In genomic region chr11:93500442-93500841, GRCm38 (mm10) we compare ENCODE assay signal across 10 mouse cellular contexts.
DNase-seq lines count a peak whose midpoint lies in the region; ATAC-seq and TF ChIP-seq lines count a peak whose summit lies in the region.
"Had no signal": no experiment of that assay in that cellular context is flagged by ENCODE, and none has a peak within 500 bp of the region (broad histone marks: within the 10 kb centered on the region; RNA-seq: fewer than 3 reads in every experiment).

No protein-coding gene starts in this region.

- no peak overlapping the region for H3K9ac ChIP-seq in kidney, postnatal 0 days (ENCODE audit: low read depth, low read length)
- H3K9ac ChIP-seq: embryonic facial prominence, embryonic 13.5 days had no signal

- H3K27ac ChIP-seq in kidney, postnatal 0 days: no peak overlapping the region
- no peak overlapping the region for H3K27ac ChIP-seq in limb, embryonic 10.5 days
- H3K27ac ChIP-seq: embryonic facial prominence, embryonic 13.5 days had no signal

- no peaks in the 10 kb centered on the region for H3K9me3 ChIP-seq in kidney, postnatal 0 days (replicated peaks; ENCODE audit: low read length)
- no peaks in the 10 kb centered on the region for H3K9me3 ChIP-seq in limb, embryonic 10.5 days (replicated peaks)
- H3K9me3 ChIP-seq: embryonic facial prominence, embryonic 13.5 days had no signal

- H3K4me1 ChIP-seq in kidney, postnatal 0 days (replicated peaks; ENCODE audit: insufficient read depth, low read length): peaks cover 6% of the 10 kb centered on the region
- peaks cover 26% of the 10 kb centered on the region for H3K4me1 ChIP-seq in limb, embryonic 10.5 days
- H3K4me1 ChIP-seq: embryonic facial prominence, embryonic 13.5 days had no signal

- no peaks in the 10 kb centered on the region for H3K36me3 ChIP-seq in kidney, postnatal 0 days (ENCODE audit: insufficient read depth, low read length)
- H3K36me3 ChIP-seq in limb, embryonic 10.5 days: no peaks in the 10 kb centered on the region
- H3K36me3 ChIP-seq: embryonic facial prominence, embryonic 13.5 days had no signal

- H3K4me2 ChIP-seq in kidney, postnatal 0 days (ENCODE audit: low read length): no peak overlapping the region
- H3K4me2 ChIP-seq: embryonic facial prominence, embryonic 13.5 days had no signal

- H3K27me3 ChIP-seq in kidney, postnatal 0 days (ENCODE audit: insufficient read depth, low read length): no peaks in the 10 kb centered on the region
- H3K27me3 ChIP-seq in limb, embryonic 10.5 days (ENCODE audit: low read depth, poor library complexity, severe bottlenecking): no peaks in the 10 kb centered on the region
- H3K27me3 ChIP-seq: embryonic facial prominence, embryonic 13.5 days had no signal

- ATAC-seq in kidney, postnatal 0 days (replicated peaks; ENCODE audit: low FRiP score, low read depth): peak; percentile 68
- ATAC-seq: forebrain, embryonic 16.5 days had no signal

- WGBS in kidney, postnatal 0 days: 5% methylated on average over 4 of the region's 4 CpGs
- 13% methylated on average over 4 of the region's 4 CpGs for WGBS in limb, embryonic 10.5 days

- DNase-seq in adrenal gland, adult (ENCODE audit: inconsistent age in 2 of 2, low spot score in 1 of 2): peak; percentile 22 to 55
- DNase-seq in adrenal gland, adult 8-10 months: no peak
- peak; percentile 59 for DNase-seq in kidney, postnatal 0 days (ENCODE audit: low spot score)
- DNase-seq in kidney, postnatal 10 days: no peak
- peak; percentile 31 for DNase-seq in limb, embryonic 10.5 days (ENCODE audit: low spot score)
- DNase-seq in retina, embryonic 14.5 days (ENCODE audit: low spot score): peak; percentile 45
- DNase-seq in gastrocnemius, adult 8-10 months (ENCODE audit: low spot score in 2 of 2): no peak
- no peak for DNase-seq in left cerebral cortex, adult 18-20 months (ENCODE audit: low spot score in 2 of 2)

- H3K4me3 ChIP-seq in kidney, postnatal 0 days (replicated peaks; ENCODE audit: low read depth, low read length): no peak overlapping the region
- no peak overlapping the region for H3K4me3 ChIP-seq in limb, embryonic 10.5 days
- H3K4me3 ChIP-seq: embryonic facial prominence, embryonic 13.5 days had no signal

- no peak for TF ChIP-seq CTCF in kidney, postnatal 0 days (IDR thresholded peaks at IDR 0.05; ENCODE audit: low read depth)

Comparison
In these comparisons a context has a peak if more than half of its experiments do, and no peak if none do; other contexts are left out.
1. DNase-seq: peak in adrenal gland, adult (2 of 2), kidney, postnatal 0 days (single experiment), limb, embryonic 10.5 days (single experiment) and retina, embryonic 14.5 days (single experiment); none in adrenal gland, adult 8-10 months (single experiment), kidney, postnatal 10 days (single experiment), gastrocnemius, adult 8-10 months (0 of 2) and left cerebral cortex, adult 18-20 months (0 of 2).